Mouse (Mus musculus) neural tube, embryonic 10.5 days (tissue): ENCODE measurements at regions not wholly inside any gene's neighbourhood (a gene's known extent, or its start where the extent isn't known, plus 50 kb on each side); places are given as distances from the start of the nearest gene placed in this dataset.

ENCODE experiments used
- DNase-seq: peaks from one replicate; pipeline ENCODE4 v3.0.0-alpha.2; 2017; ENCODE audit warnings: low spot score; ENCODE audit errors: extremely low spot score

DNA sequence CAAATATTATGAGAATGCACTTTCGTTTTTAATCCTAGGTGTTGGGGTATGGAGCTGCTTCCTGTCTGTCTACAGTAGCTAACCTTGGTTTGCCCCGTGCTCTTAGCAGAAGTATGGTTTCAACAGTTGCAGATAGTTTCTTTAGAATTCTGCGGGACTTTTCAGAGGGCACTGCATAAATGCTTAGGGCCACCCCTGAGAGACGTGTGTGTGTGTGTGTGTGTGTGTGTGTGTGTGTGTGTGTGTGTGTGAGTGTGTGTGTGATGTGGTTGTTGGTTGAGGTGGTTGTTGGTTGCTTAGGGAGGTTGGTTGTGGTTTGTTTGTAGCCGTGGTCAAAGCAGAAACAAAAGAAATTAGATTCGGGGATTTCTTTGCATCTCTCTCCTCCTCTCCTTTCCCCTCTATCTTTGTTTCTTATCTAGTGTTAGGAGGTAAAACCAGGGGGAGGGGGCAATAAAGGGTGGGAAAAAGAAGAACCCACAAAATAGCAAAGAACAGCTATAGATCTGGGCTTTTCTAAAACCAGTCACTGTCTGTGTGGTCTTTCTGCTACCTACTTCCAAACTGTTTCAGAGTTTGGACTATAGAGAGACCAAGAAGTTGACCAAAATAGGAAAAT is 118.7 kb upstream of the Lemd2 start:
- no peak for DNase-seq

GRCm38 (mm10) chr17:27318969-27319695 is 114.9 kb upstream of the Lemd2 start:
- DNase-seq: no peak

DNA sequence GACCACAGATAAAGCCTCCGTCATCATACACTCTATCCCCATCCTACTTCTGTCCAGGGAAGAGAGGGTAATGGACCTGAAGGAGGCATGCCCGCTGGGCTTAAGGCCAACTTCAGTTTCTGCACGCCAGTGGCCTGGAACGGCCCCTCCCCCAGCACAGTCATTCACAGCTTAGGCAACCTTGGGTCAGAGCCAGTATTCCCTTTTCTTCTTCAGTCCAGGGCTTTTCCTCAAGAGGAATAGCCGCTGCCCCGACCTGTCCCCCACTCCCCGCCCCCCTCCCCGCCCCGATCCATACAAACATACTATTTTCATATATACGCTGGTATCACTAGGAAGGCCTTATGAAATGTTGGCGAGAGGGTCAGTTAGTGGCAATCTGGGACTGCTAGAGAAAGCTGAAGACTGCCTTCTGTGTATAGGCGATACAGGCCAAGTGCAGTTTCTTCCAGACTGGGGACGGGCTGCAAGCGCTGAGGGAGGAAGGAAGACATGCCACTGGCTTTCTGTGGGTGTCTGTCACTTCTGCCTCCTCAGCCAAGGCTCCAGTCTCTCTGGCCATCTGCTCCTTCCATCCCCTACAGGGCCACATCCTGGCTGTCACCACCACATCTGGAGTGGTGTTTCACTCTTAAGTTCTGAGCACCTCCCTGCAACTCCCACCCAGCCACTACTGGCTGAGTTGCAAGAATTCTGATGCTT is 113.5 kb upstream of the Lemd2 start:
- DNase-seq: no peak

DNA sequence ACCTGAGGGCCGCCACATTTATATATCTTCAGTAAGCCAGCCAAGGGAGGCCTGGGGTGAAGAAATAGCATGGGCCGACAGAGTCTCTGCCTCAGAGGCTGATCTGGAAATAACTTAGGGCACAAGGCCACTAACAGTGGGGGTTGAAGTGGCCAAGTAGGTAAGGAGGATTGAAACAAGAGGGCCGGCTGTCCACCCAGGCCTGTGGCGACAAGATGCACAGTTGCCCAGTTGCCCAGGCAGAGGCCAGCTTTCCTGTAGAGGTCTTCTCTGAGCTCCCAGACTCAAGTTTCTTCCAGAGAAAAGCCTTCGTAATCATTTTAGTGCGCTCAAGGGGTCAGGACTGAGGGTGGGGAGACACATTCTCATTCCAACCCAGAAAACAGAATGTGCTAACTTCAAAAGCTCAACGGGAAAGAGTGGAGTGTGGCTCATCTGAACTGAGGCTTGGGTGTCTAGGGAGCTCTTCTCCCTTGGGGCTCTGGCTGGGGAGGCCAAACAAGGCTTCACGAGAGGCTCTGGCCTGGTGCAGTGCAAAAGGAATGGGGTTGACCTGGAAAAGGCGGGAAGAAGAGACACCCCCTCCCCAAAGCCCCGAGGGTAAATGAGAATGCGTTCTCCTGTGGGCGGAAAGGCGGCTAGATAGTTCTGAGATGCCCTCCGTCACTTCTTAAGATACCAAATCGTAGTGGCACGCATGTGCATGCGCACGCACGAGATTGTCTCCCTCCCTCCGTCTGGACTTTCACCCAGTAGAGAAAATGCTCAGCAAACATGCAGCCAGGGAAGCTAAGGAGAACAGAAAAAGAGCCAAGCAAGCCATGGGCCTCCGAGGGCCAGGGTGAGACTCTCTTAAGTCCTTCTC is 112.7 kb upstream of the Lemd2 start:
- DNase-seq: no peak

DNA sequence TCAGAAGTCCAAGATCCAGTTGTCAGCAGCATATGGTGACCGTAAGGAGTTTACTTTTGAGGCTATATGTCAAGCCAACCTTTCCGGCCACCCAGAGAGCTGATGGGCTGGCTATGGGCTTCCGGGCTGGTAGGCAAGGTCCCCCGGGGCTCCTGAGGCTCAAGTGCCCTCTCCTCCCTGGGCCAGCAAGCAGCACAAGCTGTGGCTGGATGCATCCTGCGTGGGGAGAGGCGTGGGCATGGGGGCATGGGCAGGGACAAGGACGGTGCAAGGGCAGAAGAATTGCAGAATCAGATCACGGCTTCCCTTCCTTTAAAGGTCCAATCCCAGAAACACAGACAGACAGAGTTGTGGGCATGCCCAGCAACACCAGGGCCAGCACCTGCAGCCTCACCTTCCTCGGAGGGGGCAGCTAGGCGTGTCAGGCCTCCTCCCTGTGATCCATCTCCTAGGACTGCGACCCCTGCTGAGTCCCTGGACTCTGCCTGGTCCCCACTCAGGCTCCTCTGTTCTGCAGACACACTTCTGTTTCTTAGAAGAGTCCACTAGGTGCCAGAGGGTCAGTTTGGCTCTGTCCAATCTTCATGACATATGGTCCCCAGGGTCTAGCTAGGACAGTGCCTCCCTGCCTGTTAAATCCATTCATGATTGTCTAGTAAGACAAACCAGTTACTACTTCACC is 111.8 kb upstream of the Lemd2 start:
- no peak for DNase-seq

- DNase-seq: no peak
These were observed 111.2 kb upstream of the Lemd2 start for GRCm38 (mm10) chr17:27315428-27315827.

GRCm38 (mm10) chr17:27314821-27315392 is 110.6 kb upstream of the Lemd2 start:
- no peak for DNase-seq

GRCm38 (mm10) chr17:27308933-27309332 is 104.7 kb upstream of the Lemd2 start:
- DNase-seq: no peak

- DNase-seq: no peak
These were observed 100.6 kb upstream of the Lemd2 start for GRCm38 (mm10) chr17:27304842-27305241.

DNA sequence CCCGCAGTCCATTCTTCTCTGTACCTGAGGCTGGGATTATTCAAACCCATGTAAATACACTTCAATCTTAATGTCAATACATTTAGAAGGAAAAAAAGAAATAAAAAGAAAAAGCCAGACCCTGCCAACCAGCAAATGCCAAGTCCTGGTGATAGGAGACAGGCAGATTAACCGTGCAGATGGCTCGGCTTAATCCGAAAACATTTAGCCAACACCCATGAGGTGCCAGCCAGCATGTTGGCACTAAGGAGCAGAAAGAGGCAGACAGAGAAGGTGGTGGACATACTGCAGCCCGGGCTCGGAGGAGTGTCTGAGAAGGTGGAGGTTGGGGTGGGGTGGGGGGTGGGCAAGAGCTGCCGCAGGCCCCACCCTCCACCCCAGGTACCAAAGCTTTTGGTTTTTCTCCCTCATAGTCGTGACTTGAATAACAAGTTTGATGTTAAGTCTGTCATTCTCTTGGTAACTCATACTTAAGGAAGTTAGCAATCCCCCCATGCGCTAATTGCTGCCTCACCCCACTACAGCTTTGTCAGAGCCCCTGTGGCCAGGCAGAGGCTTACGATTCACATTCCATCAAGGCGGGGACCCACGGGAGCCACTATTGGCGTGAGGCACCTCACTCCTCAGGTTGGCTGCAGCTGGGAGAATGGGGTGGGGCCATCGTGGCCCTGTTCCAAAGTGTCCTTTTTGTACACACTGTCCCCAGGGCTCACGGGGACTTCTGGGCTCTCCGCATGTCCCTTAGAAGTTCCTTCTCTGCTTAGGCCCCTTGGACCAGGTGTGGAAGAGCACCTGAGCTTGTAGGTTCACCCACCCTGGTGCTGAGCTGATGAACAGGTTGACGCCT is 99.6 kb upstream of the Lemd2 start:
- no peak for DNase-seq

- no peak for DNase-seq
These were observed 98.8 kb upstream of the Lemd2 start for GRCm38 (mm10) chr17:27303061-27303460.

GRCm38 (mm10) chr17:27301376-27301775 is 97.1 kb upstream of the Lemd2 start:
- no peak for DNase-seq

- DNase-seq: no peak
These were observed 95.0 kb upstream of the Lemd2 start for GRCm38 (mm10) chr17:27299297-27299696.

DNA sequence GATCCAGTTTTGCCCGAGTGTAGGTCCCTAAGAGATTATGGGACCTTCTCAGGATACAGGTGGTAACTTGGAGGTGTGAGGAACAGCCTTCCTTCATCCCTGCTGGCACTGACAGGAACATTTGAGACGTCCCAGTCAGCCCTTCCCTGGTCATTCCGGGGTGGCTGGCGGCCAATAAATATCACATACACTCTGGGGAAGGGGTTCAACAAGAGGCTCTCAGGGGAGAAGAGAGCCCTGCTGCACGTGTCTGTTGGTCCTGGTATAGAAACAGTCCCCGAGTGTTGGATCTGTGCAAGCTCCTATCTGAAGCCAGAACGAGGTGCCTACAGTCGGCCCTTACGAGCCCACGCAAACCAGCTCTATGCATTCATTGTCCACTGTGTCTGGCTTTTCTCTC is 94.1 kb upstream of the Lemd2 start:
- DNase-seq: no peak

- DNase-seq: no peak
These were observed 91.9 kb upstream of the Lemd2 start for GRCm38 (mm10) chr17:27296156-27296555.

DNA sequence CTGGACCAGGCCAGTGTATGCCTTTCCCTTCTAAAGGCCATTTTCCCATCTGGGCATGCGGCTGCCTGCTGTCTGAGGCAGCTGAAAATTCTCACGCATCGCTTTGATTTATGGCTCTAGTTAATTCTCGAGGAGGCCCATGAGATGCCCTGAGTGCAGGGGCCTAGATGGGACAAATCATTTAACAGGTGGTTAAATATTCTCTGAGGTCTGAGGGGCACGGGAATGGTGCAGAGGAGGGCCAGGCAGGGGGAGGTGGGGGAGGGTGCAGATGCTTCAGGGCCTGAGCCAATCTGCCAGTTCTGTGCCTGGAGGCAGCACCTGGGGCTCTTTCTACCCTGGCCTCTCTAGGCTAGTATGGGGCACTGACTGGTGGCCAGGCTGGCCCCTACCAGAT is 89.9 kb upstream of the Lemd2 start:
- DNase-seq: no peak

GRCm38 (mm10) chr17:27293586-27294207 is 89.4 kb upstream of the Lemd2 start:
- DNase-seq: no peak

DNA sequence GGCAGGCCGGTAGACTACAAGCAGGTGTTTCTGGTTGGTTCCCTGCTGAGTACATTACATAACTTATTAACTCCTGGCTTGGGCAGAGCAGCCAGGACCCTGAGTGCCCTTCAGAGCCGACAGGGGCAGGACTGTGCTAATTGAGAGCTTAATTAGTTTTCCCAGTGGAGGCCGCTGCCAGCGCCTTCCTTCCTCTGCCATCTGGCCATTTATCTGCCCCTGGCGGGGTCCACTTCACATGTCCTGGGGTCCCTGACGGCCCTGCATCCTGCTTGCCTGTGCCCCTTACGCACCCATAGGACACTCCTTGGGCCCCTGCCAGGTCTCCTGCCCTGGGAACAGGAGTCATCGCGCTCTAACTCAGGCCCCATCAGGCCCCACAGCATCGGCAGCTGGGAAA is 87.4 kb upstream of the Lemd2 start:
- no peak for DNase-seq

DNA sequence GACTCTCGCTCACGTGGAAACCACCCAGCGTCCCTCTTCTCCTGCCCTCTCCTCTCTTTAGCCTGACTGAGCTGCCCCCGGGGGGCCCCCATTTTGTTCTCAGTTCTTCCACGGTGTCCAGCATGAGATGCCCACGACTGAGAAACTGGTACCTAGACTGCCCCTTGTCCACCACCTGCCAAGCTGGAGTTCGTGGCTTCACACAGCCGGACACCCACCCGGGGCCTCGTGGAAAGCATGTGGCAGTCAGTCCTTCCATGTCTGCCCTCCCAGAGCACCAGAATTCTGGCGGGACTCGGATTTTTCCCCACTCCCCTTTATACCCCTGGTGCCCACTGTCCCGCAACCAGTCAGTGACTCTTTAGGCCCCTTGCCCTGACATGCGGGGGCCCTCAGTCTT is 86.9 kb upstream of the Lemd2 start:
- no peak for DNase-seq
